Mouse (Mus musculus) hindbrain, embryonic 10.5 days (tissue): Measurements from ENCODE around the gene Psmd11. TPM values are rescaled to one million over a fixed set of nuclear protein-coding genes. Genes with fewer than 3 reads are reported as not detected.

Experiments used
- DNase-seq: peaks from one replicate; pipeline ENCODE4 v3.0.0-alpha.2; 2017; ENCODE audit warnings: low spot score
- H3K27ac ChIP-seq: fragments of 300-500 bp; sonication (generic); 2 replicates; pipeline ENCODE4 v1.5.1; 2016; ENCODE audit warnings: mild to moderate bottlenecking, moderate library complexity
- H3K27me3 ChIP-seq: fragments of 300-500 bp; sonication (generic); 2 replicates; pipeline ENCODE4 v1.6.1; 2016; ENCODE audit warnings: mild to moderate bottlenecking; ENCODE audit not compliant: poor library complexity, insufficient read depth, severe bottlenecking
- H3K36me3 ChIP-seq: fragments of 300-500 bp; sonication (generic); 2 replicates; pipeline ENCODE4 v1.6.1; 2016; ENCODE audit warnings: mild to moderate bottlenecking, moderate library complexity
- H3K4me1 ChIP-seq: fragments of 300-500 bp; sonication (generic); replicated peaks from 2 replicates; pipeline ENCODE4 v1.6.1; 2016; ENCODE audit warnings: mild to moderate bottlenecking
- H3K4me3 ChIP-seq: fragments of 300-500 bp; sonication (generic); 2 replicates; pipeline ENCODE4 v1.5.1; 2016; ENCODE audit warnings: mild to moderate bottlenecking, moderate library complexity
- H3K9me3 ChIP-seq: fragments of 300-500 bp; sonication (generic); 2 replicates; pipeline ENCODE4 v1.6.1; 2016; ENCODE audit warnings: mild to moderate bottlenecking, moderate library complexity
- WGBS: fragments of 180-500 bp; shearing (Covaris S2); methylation state at CpG from one replicate; pipeline ENCODE4 v1.1.7; 2016; 5-methylcytosine and 5-hydroxymethylcytosine counted together
- polyA plus RNA-seq: library from polyadenylated mRNA; unstranded; fragments of >200 nt; fragmentation: Nextera tagmentation; extraction: Ambion mirVana; gene quantifications from 2 replicates; pipeline ENCODE4 v1.2.1, GENCODE M21; 2016

Gene Psmd11
- polyA plus RNA-seq, 1 experiment from 2014 or later = 344 TPM

DNA sequence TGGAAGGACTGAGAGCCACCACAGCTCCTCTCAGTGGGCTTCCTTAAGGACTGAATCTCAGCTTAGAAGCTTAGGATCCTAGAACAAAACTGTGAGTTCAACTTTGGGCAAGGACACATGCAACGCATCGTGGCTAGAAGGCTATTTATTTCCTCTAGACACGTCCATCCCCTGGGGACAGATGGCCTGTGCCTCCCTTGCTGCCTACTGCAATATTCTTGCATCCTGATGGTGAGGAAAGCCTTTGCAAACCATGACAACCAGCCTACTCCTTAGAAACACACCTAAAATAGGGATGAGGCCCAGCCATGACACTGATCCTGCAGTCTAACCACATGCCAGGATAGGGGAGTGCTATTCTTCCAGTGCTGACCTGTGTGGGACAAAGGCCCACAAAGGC lies 77.2 kb downstream of the Psmd11 start:
- no peaks in the 10 kb centered on the region for H3K9me3 ChIP-seq
- H3K36me3 ChIP-seq = no peaks in the 10 kb centered on the region
- peaks cover 30% of the 10 kb centered on the region for H3K27me3 ChIP-seq
- H3K27ac ChIP-seq = peak overlapping the region; percentile 92
- no peak for DNase-seq
- H3K4me3 ChIP-seq = no peak overlapping the region
- 86% methylated on average over 3 of the region's 3 CpGs for WGBS
- peaks cover 37% of the 10 kb centered on the region for H3K4me1 ChIP-seq

GRCm38 (mm10) chr11:80506483-80506882 lies 78.1 kb downstream of the Psmd11 start:
- Histone ChIP-seq H3K4me3 (no peak overlapping the region), H3K27ac (no peak overlapping the region), H3K9me3 (no peaks in the 10 kb centered on the region), H3K36me3 (no peaks in the 10 kb centered on the region), H3K4me1 (peaks cover 37% of the 10 kb centered on the region), H3K27me3 (peaks cover 32% of the 10 kb centered on the region)
- no peak for DNase-seq

DNA sequence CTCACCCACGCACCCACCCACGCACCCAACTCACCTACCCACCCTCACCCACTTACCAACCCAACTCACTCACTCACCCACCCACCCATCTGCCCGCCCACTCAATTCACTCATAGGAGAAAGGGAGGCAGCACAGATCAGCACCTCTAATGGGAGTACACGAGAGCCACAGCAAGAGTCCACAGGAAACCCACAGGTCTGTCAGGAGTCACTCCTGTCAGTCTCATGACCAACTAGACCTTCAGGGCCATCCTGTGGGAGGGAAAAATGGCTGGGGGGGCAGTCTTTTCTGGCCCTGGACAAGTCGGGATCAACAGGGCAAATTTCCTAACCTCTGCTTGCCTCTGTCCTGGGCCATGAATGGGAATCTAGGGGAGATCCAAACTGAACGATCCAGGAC lies 79.4 kb downstream of the Psmd11 start:
- no peak for DNase-seq
- Histone ChIP-seq H3K4me1 (peaks cover 45% of the 10 kb centered on the region), H3K27me3 (peaks cover 32% of the 10 kb centered on the region), H3K9me3 (no peaks in the 10 kb centered on the region), H3K27ac (no peak overlapping the region), H3K36me3 (no peaks in the 10 kb centered on the region), H3K4me3 (no peak overlapping the region)
- WGBS = 89% methylated on average over 6 of the region's 6 CpGs

DNA sequence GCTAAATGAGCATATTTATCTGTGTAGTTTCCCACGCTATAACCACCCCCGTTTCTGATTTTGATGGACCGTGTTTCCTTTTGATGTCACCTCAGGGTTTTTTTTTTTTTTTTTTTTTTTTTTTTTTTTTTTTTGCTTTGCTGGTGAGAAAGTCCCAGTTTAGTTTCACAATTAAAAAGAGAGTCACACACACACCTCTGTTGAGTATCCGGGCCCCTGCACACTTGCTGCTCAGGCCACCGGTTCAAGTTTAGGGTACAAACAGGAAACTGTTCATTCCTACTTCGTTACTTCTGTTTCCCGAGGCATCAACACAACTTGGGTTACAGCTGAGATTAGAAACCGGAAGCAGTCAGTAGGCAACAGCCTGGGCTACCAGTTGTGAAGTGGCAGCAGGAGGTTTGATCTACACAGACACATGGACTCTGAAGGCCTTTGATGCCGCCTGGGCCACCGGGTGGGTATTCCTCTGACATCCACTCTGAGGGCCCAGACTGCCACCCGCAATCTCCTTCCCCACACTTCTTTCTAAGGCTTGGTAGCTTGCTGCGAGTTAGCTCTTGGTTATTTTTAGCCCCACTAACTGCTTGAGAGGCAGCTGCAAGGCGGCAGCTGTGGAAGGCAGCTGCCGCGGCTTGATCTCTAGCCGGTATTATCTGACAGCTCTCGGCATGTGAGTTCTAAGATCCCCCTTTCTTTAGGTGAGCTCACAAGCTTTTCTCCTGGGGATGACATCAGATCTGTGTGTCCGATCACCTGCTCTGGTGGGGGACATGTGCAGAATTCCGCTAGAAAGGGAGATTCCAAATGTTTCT lies 80.2 kb downstream of the Psmd11 start:
- DNase-seq = no peak
- Histone ChIP-seq H3K9me3 (no peaks in the 10 kb centered on the region), H3K27me3 (peaks cover 32% of the 10 kb centered on the region), H3K4me1 (peaks cover 41% of the 10 kb centered on the region), H3K27ac (peak overlapping the region; percentile 25; the same call in 1 of the 2 replicates), H3K4me3 (no peak overlapping the region), H3K36me3 (no peaks in the 10 kb centered on the region)
- 52% methylated on average over 19 of the region's 19 CpGs for WGBS

- no peak for DNase-seq
- no peak overlapping the region for H3K4me3 ChIP-seq
- peaks cover 40% of the 10 kb centered on the region for H3K4me1 ChIP-seq
- WGBS = 74% methylated on average over 5 of the region's 5 CpGs
- H3K27me3 ChIP-seq = peaks cover 32% of the 10 kb centered on the region
- no peaks in the 10 kb centered on the region for H3K36me3 ChIP-seq
- 0 out of 2 replicates have a peak overlapping the region, but pooled peaks have one; percentile 25 for H3K27ac ChIP-seq
- no peaks in the 10 kb centered on the region for H3K9me3 ChIP-seq
These were observed 80.7 kb downstream of the Psmd11 start for GRCm38 (mm10) chr11:80509176-80509506.

DNA sequence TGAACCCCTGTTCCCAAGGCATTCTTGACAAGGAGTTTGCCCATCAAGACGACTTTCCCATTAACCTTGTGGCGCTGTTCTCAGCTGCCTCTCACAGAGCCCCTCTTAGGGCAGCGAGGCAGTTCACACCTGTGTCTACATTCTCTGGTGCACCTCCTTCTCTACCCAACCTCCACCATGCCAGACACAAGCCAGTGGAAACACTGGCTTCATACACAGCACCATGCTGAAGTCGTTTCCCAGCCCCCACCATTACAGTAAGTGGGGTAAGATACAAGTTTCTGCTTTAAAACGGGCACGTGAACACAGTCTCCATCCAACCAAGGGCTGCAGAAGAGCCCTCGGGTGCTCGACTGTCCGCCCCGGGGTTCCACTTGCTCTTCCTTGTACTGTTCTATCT lies 81.7 kb downstream of the Psmd11 start:
- no peak overlapping the region for H3K27ac ChIP-seq
- DNase-seq = no peak
- H3K9me3 ChIP-seq = no peaks in the 10 kb centered on the region
- H3K4me3 ChIP-seq = no peak overlapping the region
- H3K4me1 ChIP-seq = peaks cover 34% of the 10 kb centered on the region
- H3K27me3 ChIP-seq = peaks cover 32% of the 10 kb centered on the region
- no peaks in the 10 kb centered on the region for H3K36me3 ChIP-seq
- WGBS = 89% methylated on average over 10 of the region's 10 CpGs

GRCm38 (mm10) chr11:80512313-80513056 lies 84.1 kb downstream of the Psmd11 start:
- no peaks in the 10 kb centered on the region for H3K36me3 ChIP-seq
- WGBS = 77% methylated on average over 19 of the region's 19 CpGs
- H3K4me1 ChIP-seq = peaks cover 34% of the 10 kb centered on the region
- H3K9me3 ChIP-seq = no peaks in the 10 kb centered on the region
- no peak overlapping the region; the same call in 1 of the 2 replicates for H3K27ac ChIP-seq
- DNase-seq = no peak
- H3K27me3 ChIP-seq = peaks cover 31% of the 10 kb centered on the region
- no peak overlapping the region for H3K4me3 ChIP-seq

- 77% methylated on average over 7 of the region's 7 CpGs for WGBS
- peaks cover 40% of the 10 kb centered on the region for H3K4me1 ChIP-seq
These were observed 85.4 kb downstream of the Psmd11 start for GRCm38 (mm10) chr11:80513796-80514195.

GRCm38 (mm10) chr11:80515346-80515745 lies 86.9 kb downstream of the Psmd11 start:
- 64% methylated on average over 1 of the region's 1 CpGs for WGBS
- 0 out of 2 replicates have a peak overlapping the region, but pooled peaks have one; percentile 26 for H3K27ac ChIP-seq
- H3K36me3 ChIP-seq = no peaks in the 10 kb centered on the region
- H3K27me3 ChIP-seq = peaks cover 20% of the 10 kb centered on the region
- no peak for DNase-seq
- H3K4me1 ChIP-seq = peaks cover 45% of the 10 kb centered on the region
- H3K4me3 ChIP-seq = no peak overlapping the region
- H3K9me3 ChIP-seq = no peaks in the 10 kb centered on the region

More at GRCm38 (mm10) chr11:80513796-80514195, 85.4 kb downstream of the Psmd11 start:
- no peak for DNase-seq
- H3K27me3 ChIP-seq = peaks cover 27% of the 10 kb centered on the region
- no peak overlapping the region for H3K4me3 ChIP-seq
- no peak overlapping the region for H3K27ac ChIP-seq
- no peaks in the 10 kb centered on the region for H3K9me3 ChIP-seq
- no peaks in the 10 kb centered on the region for H3K36me3 ChIP-seq

DNA sequence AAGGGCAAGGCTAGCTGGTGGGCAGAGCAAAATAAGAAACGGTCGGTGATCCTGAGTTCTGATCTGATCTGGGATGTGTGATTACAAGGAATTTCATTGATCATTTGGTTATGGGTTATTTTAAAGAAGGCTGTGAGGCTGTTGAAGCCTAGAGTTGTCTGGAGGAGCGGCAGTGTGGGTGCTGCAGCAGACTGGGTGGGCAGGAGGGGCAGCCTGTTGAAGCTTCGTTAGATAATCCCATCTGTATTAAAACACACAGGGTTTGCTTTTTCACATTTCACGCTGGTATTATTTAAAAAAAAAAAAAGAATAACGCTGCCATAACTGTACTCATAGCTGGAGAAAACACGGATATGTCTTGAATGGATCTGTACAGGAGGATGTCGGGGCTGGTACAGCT lies 87.5 kb downstream of the Psmd11 start:
- no peaks in the 10 kb centered on the region for H3K36me3 ChIP-seq
- H3K4me1 ChIP-seq = peaks cover 45% of the 10 kb centered on the region
- peaks cover 16% of the 10 kb centered on the region for H3K27me3 ChIP-seq
- H3K9me3 ChIP-seq = no peaks in the 10 kb centered on the region
- 82% methylated on average over 8 of the region's 8 CpGs for WGBS
- H3K4me3 ChIP-seq = no peak overlapping the region
- no peak overlapping the region for H3K27ac ChIP-seq
- DNase-seq = no peak

- H3K4me3 ChIP-seq = 0 out of 2 replicates have a peak overlapping the region, but pooled peaks have one; percentile 7
- 34% methylated on average over 9 of the region's 9 CpGs for WGBS
- H3K36me3 ChIP-seq = no peaks in the 10 kb centered on the region
- DNase-seq = peak; percentile 68
- no peaks in the 10 kb centered on the region for H3K9me3 ChIP-seq
- peaks cover 21% of the 10 kb centered on the region for H3K27me3 ChIP-seq
- peaks cover 42% of the 10 kb centered on the region for H3K4me1 ChIP-seq
- peak overlapping the region; percentile 76 for H3K27ac ChIP-seq
These were observed 90.3 kb downstream of the Psmd11 start for GRCm38 (mm10) chr11:80518421-80519367.

DNA sequence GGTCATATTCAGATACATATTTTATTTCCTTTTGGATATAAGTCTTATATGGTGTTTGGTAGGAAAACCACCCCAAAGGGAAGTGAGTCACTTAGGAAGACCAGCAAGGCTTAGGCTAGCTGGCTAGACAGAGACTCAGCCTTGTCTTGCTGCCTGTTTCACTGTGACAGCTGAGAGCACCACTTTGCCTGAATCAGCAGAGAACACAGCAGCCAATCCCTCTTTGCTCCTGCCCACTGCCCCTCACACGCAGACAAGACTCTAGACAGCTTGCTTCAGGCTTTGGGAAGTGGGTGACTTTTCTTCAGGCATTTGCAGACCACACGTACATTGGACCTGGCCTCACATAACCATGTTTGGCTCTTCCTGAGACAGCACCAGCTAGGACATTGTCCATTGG lies 92.7 kb downstream of the Psmd11 start:
- DNase-seq = no peak
- Histone ChIP-seq H3K36me3 (no peaks in the 10 kb centered on the region), H3K27ac (no peak overlapping the region), H3K4me3 (no peak overlapping the region), H3K27me3 (peaks cover 14% of the 10 kb centered on the region), H3K4me1 (peaks cover 28% of the 10 kb centered on the region), H3K9me3 (no peaks in the 10 kb centered on the region)
- 68% methylated on average over 2 of the region's 2 CpGs for WGBS
